Mouse (Mus musculus): ENCODE results near the gene 4930544D05Rik.

Gene 4930544D05Rik

GRCm38 (mm10) chr11:70605024-70605566, 10.6 kb upstream of the 4930544D05Rik start:
- DNase-seq (ENCODE audit: low spot score): peak; percentile 63

GRCm38 (mm10) chr11:70606717-70607116, 8.9 kb upstream of the 4930544D05Rik start:
- DNase-seq (ENCODE audit: low spot score): no peak

GRCm38 (mm10) chr11:70607611-70608010, 8.0 kb upstream of the 4930544D05Rik start:
- no peak for DNase-seq (ENCODE audit: low spot score)

GRCm38 (mm10) chr11:70608381-70609066, 7.1 kb upstream of the 4930544D05Rik start:
- DNase-seq (ENCODE audit: low spot score): no peak

DNA sequence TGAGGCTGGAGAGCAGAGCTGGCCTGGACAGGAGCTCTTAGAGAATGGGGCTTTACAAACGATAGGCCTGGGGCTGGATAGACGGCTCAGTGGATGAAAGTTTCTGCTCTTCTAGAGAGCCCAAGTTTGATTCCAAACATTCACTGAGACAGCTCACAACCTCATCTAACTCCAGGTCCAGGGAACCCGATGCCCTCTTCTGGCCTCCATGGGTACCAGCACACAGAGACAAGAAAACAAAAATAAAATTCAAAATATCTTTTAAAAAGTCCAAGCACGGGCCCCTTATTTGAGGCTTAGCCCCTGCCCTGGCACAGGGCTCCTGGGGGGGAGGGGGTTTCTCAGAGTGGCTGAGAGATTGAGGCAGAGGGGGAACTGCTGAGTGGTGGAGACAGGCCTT, 4.9 kb upstream of the 4930544D05Rik start:
- DNase-seq (ENCODE audit: low spot score): no peak

DNA sequence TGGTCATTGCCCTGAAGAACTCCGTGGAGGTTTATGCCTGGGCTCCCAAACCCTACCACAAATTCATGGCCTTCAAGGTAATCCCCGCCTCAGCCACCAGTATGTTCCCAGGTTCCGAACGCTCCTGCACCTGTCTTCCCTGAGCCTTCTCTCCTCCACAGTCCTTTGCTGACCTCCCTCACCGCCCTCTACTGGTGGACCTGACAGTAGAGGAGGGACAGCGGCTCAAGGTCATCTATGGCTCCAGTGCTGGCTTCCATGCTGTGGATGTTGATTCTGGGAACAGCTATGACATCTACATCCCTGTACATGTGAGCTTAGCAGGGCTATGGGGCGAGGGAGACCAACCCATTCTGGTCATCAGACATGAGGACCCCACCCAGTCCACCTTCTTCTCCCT, 3.1 kb upstream of the 4930544D05Rik start:
- DNase-seq (ENCODE audit: low spot score): no peak

GRCm38 (mm10) chr11:70615074-70615473, 574 bp upstream of the 4930544D05Rik start:
- no peak for DNase-seq (ENCODE audit: low spot score)

- DNase-seq (ENCODE audit: low spot score): no peak
Observed at GRCm38 (mm10) chr11:70619101-70619500, 3.5 kb downstream of the 4930544D05Rik start, which contains the start of gene Chrne. Gene Chrne, minus strand, starts transcription at chr11:70619216.

DNA sequence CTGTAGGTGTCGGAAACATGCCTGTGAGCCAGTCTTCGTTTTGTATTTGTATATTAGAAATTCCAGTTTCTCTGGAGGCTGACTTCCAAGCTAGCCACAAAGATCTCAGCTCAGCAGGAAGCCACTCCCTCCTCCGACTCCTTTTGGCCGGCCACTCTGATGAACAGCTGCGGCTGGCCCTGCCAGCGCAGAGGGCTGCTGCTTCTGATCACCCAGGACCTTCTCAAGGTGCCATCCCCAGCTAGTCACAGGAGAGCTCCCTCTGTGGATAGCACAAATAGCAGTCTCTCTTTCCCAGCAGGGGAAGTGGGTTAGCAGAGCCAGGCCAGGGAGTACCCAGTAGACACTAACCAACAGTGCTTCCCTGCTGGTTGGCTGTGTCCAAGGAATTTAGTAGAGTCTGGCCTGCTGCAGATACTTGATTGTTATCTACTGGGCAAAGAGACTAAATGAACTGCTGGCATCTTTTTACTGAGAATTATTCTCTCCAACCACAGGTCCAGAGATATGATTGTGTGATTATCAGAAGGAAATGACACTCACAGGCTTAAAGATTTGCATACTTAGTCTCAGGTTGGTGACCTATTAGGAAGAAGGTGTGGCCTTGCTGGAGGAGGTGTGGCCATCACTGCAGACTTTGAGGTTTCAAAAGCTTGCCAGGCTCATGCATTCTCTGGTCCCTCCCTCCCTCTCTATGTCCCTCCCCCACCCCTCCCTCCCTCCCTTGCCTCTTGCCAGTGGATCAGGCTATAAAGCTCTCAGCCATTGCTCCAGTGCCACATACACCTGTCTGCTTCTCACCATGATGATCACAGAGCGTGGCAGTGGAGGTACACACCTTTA, 6.5 kb downstream of the 4930544D05Rik start:
- DNase-seq (ENCODE audit: low spot score): no peak

- DNase-seq (ENCODE audit: low spot score): no peak
Observed at GRCm38 (mm10) chr11:70623053-70623742, 7.5 kb downstream of the 4930544D05Rik start.

DNA sequence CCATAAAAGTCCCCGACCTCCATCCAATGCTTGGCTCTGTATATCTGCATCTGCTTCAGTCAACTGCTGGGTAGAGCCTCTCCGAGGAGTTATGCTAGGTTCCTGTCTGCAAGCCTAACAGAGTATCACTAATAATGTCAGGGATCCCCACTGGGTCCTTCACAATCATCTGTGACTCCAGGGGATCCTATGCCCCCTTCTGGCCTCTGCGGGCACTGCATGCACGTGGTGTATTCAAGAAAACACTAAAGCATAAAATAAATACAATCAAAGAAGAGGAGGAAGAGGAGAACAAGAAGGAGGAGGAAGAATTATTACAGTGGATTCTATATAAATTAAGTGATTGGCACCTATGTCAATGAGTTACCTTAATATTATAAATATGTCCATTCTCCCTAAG, 9.8 kb downstream of the 4930544D05Rik start:
- no peak for DNase-seq (ENCODE audit: low spot score)

DNA sequence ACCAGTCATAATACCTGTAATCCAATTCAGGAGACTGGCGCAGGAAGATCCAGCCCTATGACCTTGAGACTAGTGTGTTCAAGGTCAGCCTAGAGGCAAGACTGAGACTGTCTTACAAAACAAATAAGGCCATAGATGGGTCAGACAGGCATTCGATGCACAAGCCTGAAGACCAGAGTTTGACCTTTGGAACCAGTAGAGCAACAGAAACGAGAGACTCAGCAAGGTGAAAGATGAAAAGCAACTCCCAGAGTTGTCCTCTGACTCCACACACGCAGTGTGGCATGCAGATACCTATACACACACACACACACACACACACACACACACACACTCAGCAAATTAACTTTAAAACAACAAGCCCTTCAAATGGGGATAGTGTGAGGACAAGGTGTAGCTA, 11.2 kb downstream of the 4930544D05Rik start:
- no peak for DNase-seq (ENCODE audit: low spot score)

DNA sequence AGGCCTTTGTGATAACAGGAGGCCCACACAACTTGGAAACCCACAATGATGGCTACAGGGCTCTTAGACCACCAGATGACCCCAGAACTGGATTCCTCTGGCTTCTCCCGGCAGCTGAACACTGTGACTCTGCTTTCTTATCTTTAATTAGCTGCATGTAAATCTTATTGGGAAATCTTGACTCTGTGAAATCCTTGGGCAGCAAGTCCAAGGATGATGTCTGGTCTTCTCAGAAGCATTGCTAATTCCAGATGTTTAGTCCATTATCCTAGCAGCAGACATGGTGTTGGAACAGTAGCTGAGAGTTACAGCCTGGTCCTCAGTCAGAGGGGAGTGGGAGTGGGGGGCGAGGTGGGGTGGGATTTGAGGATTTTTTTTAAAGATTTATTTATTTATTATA, 12.8 kb downstream of the 4930544D05Rik start:
- DNase-seq (ENCODE audit: low spot score): no peak

GRCm38 (mm10) chr11:70629557-70629956, 13.9 kb downstream of the 4930544D05Rik start:
- DNase-seq (ENCODE audit: low spot score): no peak

DNA sequence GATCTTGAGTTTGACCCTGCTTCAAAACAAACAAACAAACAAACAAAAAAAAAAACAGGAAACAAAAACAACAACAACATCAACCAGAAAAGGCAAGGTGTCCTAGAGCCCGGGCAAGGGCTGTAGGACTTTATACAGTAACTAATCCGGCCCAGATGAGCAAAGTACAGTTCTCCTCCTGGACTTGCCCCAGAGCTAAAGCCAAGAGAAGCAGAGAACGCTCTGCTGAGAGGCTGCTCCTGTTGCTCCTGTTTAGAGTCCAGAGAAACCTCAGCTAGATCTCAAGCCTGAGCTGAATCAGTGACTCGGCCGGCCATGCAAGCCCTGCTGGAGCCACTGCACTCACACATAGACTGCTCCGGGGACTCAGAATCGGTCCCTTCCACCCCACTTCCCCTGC, 14.5 kb downstream of the 4930544D05Rik start:
- DNase-seq (ENCODE audit: low spot score): no peak

GRCm38 (mm10) chr11:70635601-70636000, 20.0 kb downstream of the 4930544D05Rik start:
- DNase-seq (ENCODE audit: low spot score): no peak

GRCm38 (mm10) chr11:70637764-70638163, 22.1 kb downstream of the 4930544D05Rik start:
- no peak for DNase-seq (ENCODE audit: low spot score)

GRCm38 (mm10) chr11:70638293-70638692, 22.6 kb downstream of the 4930544D05Rik start:
- no peak for DNase-seq (ENCODE audit: low spot score)

DNA sequence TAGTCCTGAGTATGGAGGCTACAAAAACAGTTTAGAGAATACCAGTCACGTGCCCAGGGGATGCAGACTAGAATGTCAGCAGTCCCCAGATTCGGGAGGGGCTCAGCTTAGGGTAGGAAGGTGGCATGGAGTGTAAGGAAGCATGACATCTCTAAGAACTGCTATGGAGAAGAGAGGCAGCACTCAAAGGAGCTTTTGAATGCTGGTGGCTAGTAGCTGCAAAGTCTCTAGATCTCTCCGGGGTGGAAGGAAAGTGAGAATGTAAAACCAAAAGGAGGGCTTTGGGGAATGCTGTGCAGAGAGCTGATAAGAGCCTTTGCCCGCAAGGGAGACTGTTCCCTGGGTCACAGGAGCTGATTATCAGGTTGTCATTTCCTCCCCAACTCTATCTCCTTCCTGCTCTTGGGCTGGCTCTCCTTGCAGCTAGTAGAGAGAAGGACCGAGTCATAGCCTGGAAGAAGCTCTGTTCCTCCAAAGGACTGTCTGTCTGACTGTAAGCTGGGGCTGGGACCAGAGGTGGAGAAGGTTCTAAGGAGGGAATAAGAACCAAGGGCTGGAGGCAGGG, 23.1 kb downstream of the 4930544D05Rik start, which contains the start of gene Gp1ba:
Gp1ba (plus strand) TSS at position 409 of the 565 bp plus-strand sequence.
- DNase-seq (ENCODE audit: low spot score): no peak

GRCm38 (mm10) chr11:70639976-70640375, 24.3 kb downstream of the 4930544D05Rik start:
- no peak for DNase-seq (ENCODE audit: low spot score)

GRCm38 (mm10) chr11:70641241-70641640, 25.6 kb downstream of the 4930544D05Rik start:
- no peak for DNase-seq (ENCODE audit: low spot score)

DNA sequence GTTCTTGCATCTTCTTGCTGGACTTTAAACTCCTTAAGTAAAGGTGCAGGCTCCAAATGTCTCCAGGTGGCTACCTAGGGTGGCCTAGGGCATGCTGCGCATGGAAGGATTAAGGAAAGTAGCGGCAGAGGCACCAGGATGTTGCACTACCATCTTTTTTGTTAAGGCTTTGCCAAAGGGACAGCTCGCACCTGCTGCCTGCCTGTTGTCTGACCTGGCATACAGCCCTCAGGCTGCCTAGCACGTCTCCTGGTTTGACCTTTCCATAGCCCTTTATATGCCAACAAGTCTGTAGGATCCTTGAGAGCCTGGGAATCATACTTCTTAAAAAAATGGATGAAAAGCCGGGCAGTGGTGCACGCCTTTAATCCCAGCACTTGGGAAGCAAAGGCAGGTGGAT, 27.4 kb downstream of the 4930544D05Rik start:
- DNase-seq (ENCODE audit: low spot score): no peak
